Mouse (Mus musculus): ENCODE data around the gene Hmg20b. TPM values are rescaled to one million over a fixed set of nuclear protein-coding genes. Genes with fewer than 3 reads are reported as not detected.

Hmg20b gene
- polyA plus RNA-seq, 1 experiment from 2014 or later, result 49.8 TPM

GRCm38 (mm10) chr10:81377362-81377664 lies 27.0 kb upstream of the Hmg20b start:
- Histone ChIP-seq H3K36me3 (peaks cover 30% of the 10 kb centered on the region), H3K27me3 (no peaks in the 10 kb centered on the region), H3K4me3 (replicated peaks) (peak overlapping the region; percentile 79), H3K9ac (replicated peaks) (peak overlapping the region; percentile 93), H3K4me2 (replicated peaks) (peak overlapping the region; percentile 84), H3K27ac (no peak overlapping the region), H3K4me1 (replicated peaks) (peaks cover 37% of the 10 kb centered on the region), H3K9me3 (no peaks in the 10 kb centered on the region)
- no peak for ATAC-seq
- 67% methylated on average over 2 of the region's 2 CpGs for WGBS

- no peaks in the 10 kb centered on the region for H3K9me3 ChIP-seq
- peak overlapping the region; percentile 93 for H3K9ac ChIP-seq (replicated peaks)
- 46% methylated on average over 6 of the region's 6 CpGs for WGBS
- no peak for ATAC-seq
- no peaks in the 10 kb centered on the region for H3K27me3 ChIP-seq
- H3K4me2 ChIP-seq (replicated peaks), result peak overlapping the region; percentile 84
- peaks cover 35% of the 10 kb centered on the region for H3K36me3 ChIP-seq
- no peak overlapping the region for H3K27ac ChIP-seq
- H3K4me3 ChIP-seq (replicated peaks), result peak overlapping the region; percentile 79
- H3K4me1 ChIP-seq (replicated peaks), result peaks cover 37% of the 10 kb centered on the region
Observed at GRCm38 (mm10) chr10:81376561-81377361, 26.5 kb upstream of the Hmg20b start.

- H3K9me3 ChIP-seq, result no peaks in the 10 kb centered on the region
- H3K9ac ChIP-seq (replicated peaks), result no peak overlapping the region
- no peak overlapping the region for H3K4me3 ChIP-seq (replicated peaks)
- peaks cover 37% of the 10 kb centered on the region for H3K4me1 ChIP-seq (replicated peaks)
- ATAC-seq, result no peak
- WGBS, result 94% methylated on average over 10 of the region's 10 CpGs
- peaks cover 50% of the 10 kb centered on the region for H3K36me3 ChIP-seq
- H3K4me2 ChIP-seq (replicated peaks), result no peak overlapping the region
- H3K27me3 ChIP-seq, result no peaks in the 10 kb centered on the region
- H3K27ac ChIP-seq, result no peak overlapping the region
Observed at GRCm38 (mm10) chr10:81375322-81375721, 25.0 kb upstream of the Hmg20b start.

- Histone ChIP-seq H3K4me1 (replicated peaks) (peaks cover 45% of the 10 kb centered on the region), H3K4me2 (replicated peaks) (no peak overlapping the region), H3K27me3 (peaks cover 25% of the 10 kb centered on the region), H3K27ac (no peak overlapping the region), H3K9ac (replicated peaks) (no peak overlapping the region), H3K9me3 (no peaks in the 10 kb centered on the region), H3K36me3 (peaks cover 69% of the 10 kb centered on the region), H3K4me3 (replicated peaks) (no peak overlapping the region)
- no peak for ATAC-seq
- 72% methylated on average over 6 of the region's 6 CpGs for WGBS
Observed at GRCm38 (mm10) chr10:81367207-81367495, 16.9 kb upstream of the Hmg20b start.

GRCm38 (mm10) chr10:81366477-81367206 lies 16.4 kb upstream of the Hmg20b start:
- Histone ChIP-seq H3K9ac (replicated peaks) (no peak overlapping the region), H3K27ac (0 out of 2 replicates have a peak overlapping the region, but pooled peaks have one; percentile 5), H3K4me2 (replicated peaks) (no peak overlapping the region), H3K27me3 (peaks cover 25% of the 10 kb centered on the region), H3K36me3 (peaks cover 67% of the 10 kb centered on the region), H3K4me1 (replicated peaks) (peaks cover 45% of the 10 kb centered on the region), H3K4me3 (replicated peaks) (no peak overlapping the region), H3K9me3 (no peaks in the 10 kb centered on the region)
- 67% methylated on average over 6 of the region's 6 CpGs for WGBS
- ATAC-seq, result no peak

- Histone ChIP-seq H3K4me1 (replicated peaks) (peaks cover 50% of the 10 kb centered on the region), H3K9ac (replicated peaks) (peak within 1 kb of the TSS; percentile 60), H3K27me3 (peaks cover 25% of the 10 kb centered on the region), H3K4me3 (replicated peaks) (peak within 1 kb of the TSS; percentile 36), H3K4me2 (replicated peaks) (peak within 1 kb of the TSS; percentile 56), H3K9me3 (no peaks in the 10 kb centered on the region), H3K27ac (0 out of 2 replicates have a peak within 1 kb of the TSS, but pooled peaks have one; percentile 5), H3K36me3 (peaks cover 65% of the 10 kb centered on the region)
- 16% methylated on average over 12 of the region's 12 CpGs for WGBS
- peak; percentile 25; the same call in 1 of the 2 replicates for ATAC-seq
Observed at GRCm38 (mm10) chr10:81365672-81366476, 15.6 kb upstream of the Hmg20b start, which contains the start of gene 4930404N11Rik. 4930404N11Rik (minus strand) TSS chr10:81365816.

GRCm38 (mm10) chr10:81365073-81365472 lies 14.8 kb upstream of the Hmg20b start:
- Histone ChIP-seq H3K4me3 (replicated peaks) (no peak overlapping the region), H3K27me3 (peaks cover 25% of the 10 kb centered on the region), H3K36me3 (peaks cover 57% of the 10 kb centered on the region), H3K9me3 (no peaks in the 10 kb centered on the region), H3K4me2 (replicated peaks) (peak overlapping the region; percentile 56), H3K9ac (replicated peaks) (no peak overlapping the region), H3K4me1 (replicated peaks) (peaks cover 56% of the 10 kb centered on the region), H3K27ac (no peak overlapping the region)
- WGBS, result 29% methylated on average over 4 of the region's 4 CpGs
- peak; percentile 32 for ATAC-seq

- H3K4me2 ChIP-seq (replicated peaks), result peak overlapping the region; percentile 56
- H3K4me3 ChIP-seq (replicated peaks), result peak overlapping the region; percentile 36
- H3K36me3 ChIP-seq, result peaks cover 53% of the 10 kb centered on the region
- peaks cover 56% of the 10 kb centered on the region for H3K4me1 ChIP-seq (replicated peaks)
- no peaks in the 10 kb centered on the region for H3K9me3 ChIP-seq
- 6% methylated on average over 28 of the region's 28 CpGs for WGBS
- ATAC-seq, result peak; percentile 2
- no peak overlapping the region for H3K27ac ChIP-seq
- peaks cover 25% of the 10 kb centered on the region for H3K27me3 ChIP-seq
- peak overlapping the region; percentile 60 for H3K9ac ChIP-seq (replicated peaks)
Observed at GRCm38 (mm10) chr10:81364666-81365065, 14.4 kb upstream of the Hmg20b start.

GRCm38 (mm10) chr10:81363436-81364346 lies 13.4 kb upstream of the Hmg20b start:
- H3K9ac ChIP-seq (replicated peaks), result peak overlapping the region; percentile 60
- WGBS, result 9% methylated on average over 54 of the region's 54 CpGs
- peak overlapping the region; percentile 56 for H3K4me2 ChIP-seq (replicated peaks)
- peak overlapping the region; percentile 36 for H3K4me3 ChIP-seq (replicated peaks)
- H3K36me3 ChIP-seq, result peaks cover 44% of the 10 kb centered on the region
- no peak overlapping the region for H3K27ac ChIP-seq
- H3K27me3 ChIP-seq, result peaks cover 25% of the 10 kb centered on the region
- no peaks in the 10 kb centered on the region for H3K9me3 ChIP-seq
- ATAC-seq, result 0 out of 2 replicates have a peak, but pooled peaks have one; percentile 10
- peaks cover 64% of the 10 kb centered on the region for H3K4me1 ChIP-seq (replicated peaks)

GRCm38 (mm10) chr10:81362336-81362949 lies 12.2 kb upstream of the Hmg20b start:
- H3K9me3 ChIP-seq, result no peaks in the 10 kb centered on the region
- H3K4me2 ChIP-seq (replicated peaks), result no peak overlapping the region
- no peak overlapping the region for H3K27ac ChIP-seq
- WGBS, result 79% methylated on average over 12 of the region's 12 CpGs
- H3K9ac ChIP-seq (replicated peaks), result no peak overlapping the region
- H3K4me3 ChIP-seq (replicated peaks), result no peak overlapping the region
- H3K4me1 ChIP-seq (replicated peaks), result peaks cover 74% of the 10 kb centered on the region
- no peak for ATAC-seq
- H3K36me3 ChIP-seq, result peaks cover 31% of the 10 kb centered on the region
- peaks cover 25% of the 10 kb centered on the region for H3K27me3 ChIP-seq

GRCm38 (mm10) chr10:81360721-81361120 lies 10.4 kb upstream of the Hmg20b start:
- Histone ChIP-seq H3K9me3 (no peaks in the 10 kb centered on the region), H3K27me3 (peaks cover 25% of the 10 kb centered on the region), H3K36me3 (peaks cover 15% of the 10 kb centered on the region; the same call in 1 of the 2 replicates), H3K27ac (no peak overlapping the region), H3K9ac (replicated peaks) (0 out of 2 replicates have a peak overlapping the region, but pooled peaks have one; percentile 36), H3K4me1 (replicated peaks) (peaks cover 68% of the 10 kb centered on the region), H3K4me2 (replicated peaks) (no peak overlapping the region), H3K4me3 (replicated peaks) (no peak overlapping the region)
- 72% methylated on average over 8 of the region's 8 CpGs for WGBS
- no peak for ATAC-seq

Data from midbrain, embryonic 13.5 days (tissue).